Mouse (Mus musculus) adipocyte (in vitro differentiated cells): ENCODE measurements around the gene Slc35a1.
"Not testable (repeated sequence)": the region's sequence is repeated elsewhere in the genome, so short reads cannot be mapped to it uniquely, and the experiment has no call there.

Experiments
- DNase-seq: peaks from one replicate; pipeline ENCODE4 v3.0.0-alpha.2; 2016; ENCODE audit warnings: low spot score

Gene Slc35a1

DNA sequence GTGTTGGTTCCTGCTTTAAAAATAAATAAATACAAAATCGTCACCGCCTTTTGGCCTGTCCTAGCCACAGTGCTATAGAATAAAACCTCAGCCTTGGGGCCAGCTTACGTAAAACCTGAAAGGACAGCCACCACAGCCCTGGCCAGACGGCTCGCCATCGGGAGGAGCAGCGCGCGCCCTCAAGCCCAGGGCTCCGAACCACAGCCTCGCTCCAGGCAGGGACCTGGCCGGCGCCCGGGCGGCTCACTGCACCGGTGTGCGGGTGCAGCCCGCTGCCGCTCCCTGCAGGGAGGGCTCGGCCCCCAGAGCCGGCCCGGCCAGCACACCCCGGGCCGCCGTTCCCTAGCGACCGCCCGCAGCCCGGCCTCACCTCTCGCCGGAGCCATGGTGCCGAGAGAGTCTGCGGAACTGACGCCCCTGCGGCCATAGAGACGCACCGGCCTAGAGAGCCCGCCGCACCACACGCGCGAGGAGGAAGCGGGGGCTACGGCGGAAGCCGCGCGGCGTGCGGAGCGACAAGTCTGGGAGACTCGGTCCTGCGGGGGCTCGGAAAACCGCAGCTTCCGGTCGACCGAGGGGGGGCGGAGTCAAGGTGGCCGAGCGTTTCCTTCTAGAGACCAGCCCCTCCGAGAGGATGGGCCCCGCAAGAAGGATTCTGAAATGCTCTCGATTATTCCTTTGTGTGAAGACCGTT, at the start of gene Slc35a1:
Slc35a1 (minus strand) TSS at position 565 of the 694 bp plus-strand sequence.
- DNase-seq, result peak; percentile 80

DNA sequence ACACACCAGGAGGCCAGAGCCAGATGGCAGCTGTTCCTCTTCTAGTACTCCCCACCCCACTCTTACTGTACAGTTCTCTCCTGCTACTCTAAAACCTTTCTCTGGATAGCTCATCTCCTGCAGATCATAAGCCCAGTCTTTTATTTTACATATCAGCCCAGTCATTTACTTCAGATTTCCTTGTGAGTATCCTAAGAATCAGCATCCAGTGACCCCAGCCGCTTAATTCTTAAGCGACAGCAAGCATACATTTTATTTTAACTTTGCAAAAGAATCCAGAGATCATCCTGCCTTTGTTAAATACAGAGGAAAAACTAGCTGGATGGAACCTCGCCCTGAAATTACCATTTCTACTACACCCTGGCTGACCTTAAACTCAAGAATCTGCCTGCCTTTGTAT, 47.2 kb upstream of the Slc35a1 start:
- DNase-seq, result no peak

DNA sequence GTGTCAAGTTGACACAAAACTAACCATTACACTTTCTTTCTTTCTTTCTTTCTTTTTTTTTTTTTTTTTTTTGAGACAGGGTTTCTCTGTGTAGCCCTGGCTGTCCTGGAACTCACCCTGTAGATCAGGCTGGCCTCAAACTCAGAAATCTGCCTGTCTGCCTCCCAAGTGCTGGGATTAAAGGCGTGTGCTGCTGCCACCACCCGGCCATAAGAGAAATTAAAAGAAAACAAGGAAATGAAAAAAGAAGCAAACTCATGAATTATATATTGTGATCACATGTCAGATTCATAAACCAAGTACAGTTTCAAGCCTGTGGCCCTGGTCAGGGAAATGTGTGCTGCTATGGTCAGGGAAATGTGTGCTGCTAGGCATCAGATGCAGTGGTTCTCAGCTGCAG, 46.2 kb upstream of the Slc35a1 start:
- not testable (repeated sequence) for DNase-seq

DNA sequence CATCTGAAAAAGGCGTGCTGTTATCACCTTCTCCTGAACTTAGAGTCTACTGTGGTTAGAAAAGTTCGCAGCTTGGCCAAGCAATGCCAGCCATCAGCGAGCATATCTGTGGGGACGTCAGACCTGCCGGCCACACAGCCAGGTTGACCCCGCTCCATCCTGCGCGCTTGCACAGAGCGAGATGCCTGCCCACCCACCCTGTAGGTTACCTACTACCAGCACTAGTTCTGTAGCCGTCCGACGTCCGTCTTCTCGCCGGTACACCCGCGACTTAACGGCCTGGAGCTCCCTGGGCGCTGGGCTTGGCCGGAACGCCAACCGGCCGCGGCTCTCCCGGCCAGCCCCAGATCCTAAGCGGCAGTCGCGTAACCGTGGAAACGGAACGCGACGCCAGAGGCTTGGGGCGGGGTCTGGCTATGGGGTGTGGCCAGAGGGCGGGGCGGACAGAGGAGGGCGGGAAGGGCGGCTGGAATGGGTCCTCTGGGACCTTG, 42.7 kb upstream of the Slc35a1 start, which contains the start of gene Cfap206:
Cfap206 (minus strand) TSS at position 356 of the 491 bp plus-strand sequence.
- DNase-seq, result no peak

DNA sequence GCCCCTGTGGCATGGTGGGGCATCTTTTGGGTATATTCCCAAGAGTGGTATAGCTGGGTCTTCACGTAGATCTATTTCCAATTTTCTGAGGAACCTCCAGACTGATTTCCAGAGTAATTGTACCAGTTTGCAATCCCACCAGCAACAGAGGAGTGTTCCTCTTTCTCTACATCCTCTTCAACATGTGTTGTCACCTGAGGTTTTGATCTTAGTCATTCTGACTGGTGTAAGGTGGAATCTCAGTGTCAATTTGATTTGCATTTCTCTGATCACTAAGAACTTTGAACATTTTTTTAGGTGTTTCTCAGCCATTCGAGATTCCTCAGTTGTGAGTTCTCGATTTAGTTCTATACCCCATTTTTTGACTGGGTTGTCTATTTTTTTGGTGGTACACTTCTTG, 38.5 kb upstream of the Slc35a1 start:
- DNase-seq, result not testable (repeated sequence)

DNA sequence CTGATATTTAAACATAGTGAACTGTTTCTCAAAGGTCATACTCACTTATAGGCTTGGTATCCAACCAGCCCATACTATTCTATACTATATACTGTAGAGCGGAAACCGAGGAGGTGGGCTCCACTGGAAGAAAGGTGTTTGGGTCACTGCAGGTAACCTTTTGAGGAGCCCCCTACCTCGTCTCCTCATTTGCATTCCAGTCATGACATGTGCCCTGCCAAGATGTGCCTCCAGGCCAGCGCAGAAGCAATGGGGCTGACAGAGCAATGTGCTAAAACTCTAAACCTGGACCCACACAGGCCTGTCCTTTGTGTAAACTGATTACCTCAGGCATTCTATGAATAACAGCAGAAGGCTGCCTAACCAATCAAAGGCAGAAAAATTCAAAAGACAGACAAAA, 37.1 kb upstream of the Slc35a1 start:
- no peak for DNase-seq

DNA sequence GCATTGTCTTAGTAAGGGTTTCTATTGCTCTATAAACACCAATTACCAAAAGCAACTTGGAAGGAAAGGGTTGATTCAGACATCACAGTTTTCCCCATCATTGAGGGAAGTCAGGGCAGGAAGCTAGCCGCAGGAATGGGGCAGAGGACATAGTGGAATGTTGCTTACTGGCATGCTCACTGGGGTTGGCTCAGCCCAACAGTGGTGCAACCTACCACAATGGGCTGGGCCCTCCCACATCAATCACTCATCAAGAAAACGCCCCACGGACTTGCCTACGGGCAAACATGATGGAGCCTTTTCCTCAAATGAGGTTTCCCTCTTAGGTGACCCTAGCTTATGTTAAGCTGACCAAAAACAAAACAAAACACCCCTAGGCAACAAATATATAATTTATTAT, 35.9 kb upstream of the Slc35a1 start:
- peak; percentile 12 for DNase-seq

DNA sequence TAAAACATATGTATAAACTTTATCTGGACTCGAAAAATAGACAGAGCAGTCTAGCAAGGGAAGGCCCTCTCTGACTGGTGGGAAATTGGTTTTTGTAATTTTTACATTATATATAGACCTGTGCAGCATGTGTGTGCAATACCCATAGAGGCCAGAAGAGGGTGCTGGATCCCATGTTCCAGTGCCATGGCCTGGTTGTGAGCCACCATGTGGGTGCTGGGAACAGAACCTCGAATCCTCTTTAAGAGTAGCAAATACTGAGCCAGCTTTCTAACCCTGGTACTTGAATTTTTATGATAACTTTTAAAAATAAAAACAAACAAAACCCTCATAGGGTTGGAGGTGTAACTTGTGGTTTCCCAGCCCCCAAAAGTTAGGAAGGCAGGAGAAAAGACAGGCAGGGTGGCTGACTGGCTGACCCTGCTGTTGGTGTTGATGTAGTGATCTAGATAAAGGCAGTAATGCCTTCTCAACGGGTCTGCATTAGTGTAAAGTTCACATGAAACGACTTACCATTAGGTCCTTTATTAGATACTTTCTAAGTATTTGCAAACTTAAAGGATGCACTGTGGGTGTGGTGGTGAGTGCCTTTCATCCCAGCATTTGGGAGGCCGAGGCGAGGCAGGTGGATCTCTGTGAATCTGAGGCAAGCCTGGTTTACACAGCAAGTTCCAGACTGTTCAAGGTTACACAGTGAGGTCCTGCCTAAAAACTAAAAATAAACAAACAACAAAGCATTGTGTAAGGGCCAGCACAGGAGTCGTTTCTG, 33.1 kb upstream of the Slc35a1 start:
- no peak for DNase-seq

DNA sequence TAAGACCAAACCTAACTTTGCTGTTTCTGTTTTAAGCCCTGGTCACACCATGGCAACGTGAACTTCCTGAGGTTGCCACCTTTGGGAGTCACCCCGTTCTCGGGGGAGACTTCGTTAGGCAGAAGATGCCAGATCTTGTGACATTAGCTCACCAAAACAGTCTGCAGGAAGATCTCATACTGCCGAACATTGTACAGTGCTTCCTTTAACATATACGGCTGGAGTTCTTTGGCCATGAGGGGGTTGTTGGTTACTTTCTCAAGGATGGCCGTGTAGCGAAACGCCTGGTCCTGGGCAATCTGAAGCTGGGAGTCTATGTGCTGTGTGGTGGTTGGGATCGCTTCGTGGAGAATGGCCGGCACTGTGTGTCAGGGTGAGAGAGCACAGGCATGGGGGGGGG, 32.2 kb upstream of the Slc35a1 start:
- DNase-seq, result no peak

DNA sequence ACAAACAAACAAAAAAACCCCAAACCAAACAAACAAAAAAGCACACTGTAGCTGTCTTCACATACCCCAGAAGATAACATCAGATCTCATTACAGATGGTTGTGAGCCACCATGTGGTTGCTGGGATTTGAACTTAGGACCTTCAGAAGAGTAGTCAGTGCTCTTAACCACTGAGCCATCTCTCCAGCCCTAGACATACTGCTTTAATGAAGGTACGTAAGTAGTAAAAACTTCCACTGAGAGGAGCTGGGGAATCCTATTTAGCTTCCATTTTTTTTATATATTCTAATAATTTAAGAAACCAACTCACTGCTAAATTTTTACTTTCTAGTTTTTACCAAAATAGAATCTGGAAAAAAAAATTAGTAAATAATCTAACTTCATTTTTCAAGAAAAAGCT, 27.8 kb upstream of the Slc35a1 start:
- DNase-seq, result no peak

DNA sequence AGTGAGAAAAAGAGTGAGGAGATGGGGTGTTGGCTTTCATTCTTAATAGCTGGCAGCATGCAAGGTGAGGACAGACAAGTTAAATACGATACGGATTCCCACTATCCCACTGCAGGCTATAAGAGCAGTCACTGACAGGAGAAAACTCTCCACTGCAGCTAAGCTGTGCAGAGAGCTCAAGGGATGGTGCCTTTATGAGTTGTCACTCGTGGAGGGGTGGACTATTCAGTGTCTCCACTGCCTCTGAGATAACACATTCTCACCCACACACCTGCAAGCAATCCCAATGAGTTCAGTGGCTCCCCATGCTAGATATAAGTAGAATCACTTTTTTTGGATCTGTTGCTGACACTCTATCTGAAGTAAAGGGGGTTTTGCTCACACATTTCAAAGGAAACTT, 20.9 kb upstream of the Slc35a1 start:
- no peak for DNase-seq

DNA sequence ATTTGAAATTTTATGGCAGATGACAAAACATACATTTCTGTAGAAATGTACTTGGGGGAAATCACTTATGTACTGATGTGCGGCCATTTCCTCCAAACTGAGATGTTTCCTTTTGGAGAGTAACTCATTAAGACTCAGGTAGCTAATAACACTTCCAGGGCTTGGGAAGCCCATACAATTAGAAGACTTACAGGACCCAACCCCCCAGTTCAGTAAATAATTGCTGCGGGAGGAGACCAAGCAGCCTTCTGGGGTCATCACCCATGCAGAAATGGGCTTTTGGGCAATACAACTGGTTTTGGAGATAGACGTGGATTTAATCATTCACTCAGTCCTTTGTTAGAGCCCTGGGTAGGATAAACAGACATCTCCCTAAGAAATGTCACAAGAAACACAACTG, 20.0 kb upstream of the Slc35a1 start:
- no peak for DNase-seq

DNA sequence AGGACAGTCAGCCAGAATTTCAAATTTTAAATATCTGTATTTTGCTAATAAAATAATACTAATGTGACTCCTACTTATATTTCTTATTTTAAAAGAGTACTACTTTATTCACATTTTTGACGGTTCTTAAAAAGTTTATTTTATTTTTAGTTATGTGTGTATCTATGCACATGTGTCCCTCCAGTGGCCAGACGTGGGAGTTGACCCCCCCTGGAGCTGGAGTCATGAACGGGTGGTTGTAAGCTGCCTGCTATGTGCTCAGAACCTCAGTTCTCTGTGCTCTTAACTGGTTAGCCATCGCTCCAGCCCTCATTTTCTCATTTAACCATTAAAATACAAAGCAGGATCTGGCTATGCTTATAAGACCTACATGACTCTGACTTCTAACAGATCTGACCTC, 15.8 kb upstream of the Slc35a1 start:
- no peak for DNase-seq

DNA sequence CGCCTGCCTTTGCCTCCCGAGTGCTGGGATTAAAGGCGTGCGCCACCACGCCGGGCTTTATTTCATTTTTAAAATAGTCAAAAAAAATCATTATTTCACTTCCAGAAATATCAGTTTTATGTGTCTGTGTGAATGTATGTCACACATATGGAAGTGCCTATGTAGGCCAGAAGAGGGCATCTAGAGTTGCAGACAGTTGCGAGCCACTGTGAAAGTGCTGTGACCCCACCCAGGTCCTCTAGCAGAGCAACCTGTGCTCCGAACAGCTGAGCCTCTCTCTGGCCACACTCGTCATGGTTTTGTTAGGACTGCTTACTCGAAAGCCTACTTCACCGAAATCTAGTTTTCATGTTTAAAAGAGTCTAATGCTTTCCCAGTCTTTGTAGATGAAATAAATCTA, 15.0 kb upstream of the Slc35a1 start:
- no peak for DNase-seq

DNA sequence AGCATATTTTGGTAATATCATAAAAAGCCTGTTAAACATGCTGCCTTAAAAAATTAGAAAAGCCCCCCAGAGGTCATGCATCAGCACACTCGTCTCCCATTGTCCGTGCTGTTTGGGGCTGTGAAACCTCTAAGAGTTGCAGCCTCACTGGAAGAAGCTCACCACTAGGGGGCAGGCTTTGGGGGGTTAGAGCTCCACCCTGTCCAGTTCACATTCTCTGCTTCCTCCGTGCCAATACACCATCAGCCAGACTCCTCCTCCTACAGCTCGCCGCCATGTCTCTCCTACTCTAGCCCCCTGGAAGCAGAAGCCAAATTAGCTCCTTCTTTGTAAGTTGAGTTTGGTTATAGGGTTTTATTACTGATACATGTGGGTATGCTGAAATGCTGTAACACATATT, 14.3 kb upstream of the Slc35a1 start:
- DNase-seq, result peak; percentile 18

DNA sequence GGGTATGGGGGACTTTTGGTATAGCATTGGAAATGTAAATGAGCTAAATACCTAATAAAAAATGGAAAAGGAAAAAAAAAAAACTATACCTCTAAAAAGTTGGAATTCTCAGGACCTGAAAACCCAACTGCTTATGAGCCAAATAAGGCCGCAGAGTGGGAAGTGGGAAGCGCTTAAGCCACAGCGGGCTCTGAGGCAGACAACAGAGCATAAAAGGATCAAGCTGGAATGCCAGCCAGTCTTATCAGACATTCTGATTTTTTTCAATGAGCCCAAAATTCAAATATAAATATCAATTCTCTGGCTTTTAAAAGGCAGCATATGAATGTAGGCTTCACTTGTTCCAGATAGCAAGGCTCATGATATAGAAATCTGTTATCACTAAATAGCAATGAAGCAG, 783 bp upstream of the Slc35a1 start:
- DNase-seq, result no peak

DNA sequence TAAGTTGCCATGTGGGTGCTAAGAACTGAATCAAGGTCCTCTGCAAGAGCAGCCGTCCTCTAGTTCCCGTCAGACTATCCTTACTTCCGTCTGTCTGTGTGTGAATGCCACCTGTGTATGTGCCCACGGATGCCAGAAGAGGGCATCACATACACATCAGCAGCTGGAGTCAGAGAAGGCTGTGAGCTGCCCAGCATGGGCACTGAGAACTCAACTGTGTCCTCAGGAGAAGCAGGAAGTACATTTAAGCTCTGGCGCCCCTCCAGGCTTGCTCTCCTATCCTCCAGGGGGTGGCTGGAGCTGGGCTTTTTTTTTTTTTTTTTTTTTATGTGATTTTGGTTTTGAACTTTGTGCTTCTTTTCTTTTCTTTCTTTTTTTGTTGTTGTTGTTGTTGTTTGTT, 6.7 kb downstream of the Slc35a1 start:
- no peak for DNase-seq

DNA sequence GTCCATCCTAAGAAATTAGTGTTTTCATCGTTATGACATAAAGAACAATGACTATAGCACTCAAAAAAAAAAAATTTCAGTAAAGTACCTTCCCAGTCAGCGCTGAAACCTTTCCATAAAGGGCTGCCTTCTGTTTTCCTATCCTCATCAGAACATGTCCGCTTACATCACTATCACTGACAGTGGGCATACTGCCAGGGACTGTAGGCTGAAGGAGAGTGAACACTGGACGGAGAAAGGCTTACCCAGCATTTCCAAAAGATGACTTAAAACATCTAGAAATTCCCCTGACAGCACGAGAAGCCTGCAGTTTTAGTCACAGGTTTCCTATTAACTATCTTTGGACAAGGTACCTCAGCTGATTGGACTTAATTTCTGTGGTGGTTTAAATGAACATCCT, 13.5 kb downstream of the Slc35a1 start:
- DNase-seq, result peak; percentile 45

DNA sequence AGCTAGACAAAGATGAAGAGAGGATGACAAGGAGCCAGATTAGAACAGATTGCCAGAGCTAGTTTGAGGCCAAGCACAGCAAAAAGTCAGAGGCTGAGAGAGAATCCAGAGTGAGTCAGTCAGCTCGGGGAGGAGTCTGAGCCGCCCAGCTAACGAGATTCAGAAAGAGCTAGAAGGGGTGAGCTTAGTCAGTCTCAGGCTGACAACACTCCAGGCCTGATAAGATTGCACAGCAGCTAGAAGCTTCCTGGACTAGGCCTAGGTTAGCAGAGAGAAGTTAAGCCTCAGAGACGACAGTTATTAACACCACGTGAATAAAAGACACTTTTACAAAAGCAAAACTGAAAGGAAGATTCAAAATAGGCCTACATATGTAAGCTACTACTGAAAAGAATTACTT, 19.3 kb downstream of the Slc35a1 start:
- DNase-seq, result no peak

DNA sequence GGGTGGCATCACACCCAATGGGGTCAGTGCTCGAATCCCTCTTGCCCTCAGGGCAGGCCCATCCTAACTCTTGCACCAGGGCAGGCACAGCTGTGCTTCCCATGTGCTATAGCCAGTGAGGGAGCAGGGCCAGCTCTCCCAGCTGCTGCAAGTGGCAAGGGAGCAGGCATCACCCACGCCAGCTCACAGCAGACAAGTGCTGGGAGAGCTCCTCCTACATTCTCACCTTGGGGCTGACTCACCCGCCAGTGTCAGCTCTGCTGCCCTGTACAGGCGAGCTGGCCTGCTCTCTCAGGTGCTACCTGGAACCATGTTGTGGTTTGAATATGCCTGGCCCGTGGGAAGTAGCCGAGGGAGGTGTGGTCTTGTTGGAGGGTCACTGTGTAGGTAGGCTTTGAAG, 25.3 kb downstream of the Slc35a1 start:
- no peak for DNase-seq

DNA sequence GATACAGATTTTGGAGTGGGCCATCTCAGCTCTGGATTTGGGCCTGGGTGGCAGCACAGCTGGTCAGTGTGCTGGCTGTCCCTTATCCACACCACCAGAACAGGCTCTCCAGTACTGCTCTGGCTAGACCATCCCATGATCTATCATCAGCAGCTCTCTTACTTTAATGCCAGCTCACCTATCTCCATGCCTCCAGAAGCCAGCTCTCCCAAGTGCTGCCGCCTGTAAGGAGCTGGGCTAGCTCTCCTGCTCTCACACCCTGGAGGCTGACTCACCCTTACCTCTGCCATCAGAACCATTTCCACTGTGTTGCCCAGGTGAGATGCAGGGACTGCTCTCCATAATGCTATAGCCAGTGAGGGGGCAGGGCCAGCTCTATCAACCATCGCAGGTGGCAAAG, 25.7 kb downstream of the Slc35a1 start:
- no peak for DNase-seq

DNA sequence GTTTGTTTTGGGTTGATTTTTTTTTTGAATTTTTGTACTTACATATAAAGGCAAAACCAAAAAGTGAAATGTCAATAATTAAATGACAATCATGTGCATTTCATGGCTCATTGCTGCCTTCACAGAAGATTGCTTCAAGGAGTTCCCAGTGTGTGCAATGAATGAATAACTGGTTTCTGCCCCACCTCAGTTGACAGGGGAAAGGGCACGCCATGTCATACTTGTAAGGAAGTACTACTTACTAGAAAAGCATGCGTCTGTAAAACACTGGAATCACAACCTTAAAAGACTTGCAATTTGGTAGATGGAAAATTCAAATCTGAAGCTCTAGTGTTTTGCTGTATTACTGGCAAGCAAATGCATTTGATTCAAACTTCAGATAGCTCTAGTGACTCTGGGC, 28.2 kb downstream of the Slc35a1 start:
- no peak for DNase-seq

DNA sequence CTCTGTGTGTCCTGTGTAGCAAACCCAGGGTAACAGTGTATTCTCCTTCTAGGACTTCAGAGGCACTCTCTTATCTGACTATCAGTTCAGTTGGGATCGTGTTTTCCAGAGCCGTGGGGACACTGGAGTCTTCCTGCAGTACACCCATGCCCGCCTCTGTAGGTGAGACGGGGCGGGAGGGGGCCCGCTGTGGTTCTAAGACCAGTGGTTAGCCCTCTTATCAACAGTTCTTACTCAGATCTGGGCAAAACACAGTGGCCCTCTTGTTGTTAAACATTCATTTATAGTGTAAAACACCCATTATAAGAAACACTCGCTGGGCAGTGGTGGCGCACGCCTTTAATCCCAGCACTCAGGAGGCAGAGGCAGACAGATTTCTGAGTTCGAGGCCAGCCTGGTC, 31.1 kb downstream of the Slc35a1 start:
- DNase-seq, result no peak

DNA sequence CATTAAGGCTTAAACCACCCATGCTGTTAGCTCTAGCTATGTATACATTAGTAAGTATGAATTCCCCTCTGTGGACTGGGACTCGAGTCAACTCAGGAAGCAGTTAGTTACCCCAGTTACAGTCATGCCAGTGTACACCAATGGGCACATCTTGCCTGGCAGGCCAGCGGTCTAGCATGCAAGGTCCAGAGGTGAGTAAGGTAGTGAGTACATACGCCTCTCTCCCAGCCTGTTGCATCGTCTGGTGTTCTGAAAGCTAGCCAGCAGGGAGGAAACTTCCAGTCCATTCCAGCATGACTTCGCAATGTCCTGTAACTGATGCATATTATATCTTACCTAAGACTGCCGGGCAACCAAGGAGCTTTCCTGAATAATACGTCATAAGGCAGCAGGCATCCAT, 34.1 kb downstream of the Slc35a1 start:
- no peak for DNase-seq
